Mouse (Mus musculus) embryonic facial prominence, embryonic 13.5 days (tissue): ENCODE results near the gene Ago4. TPM values are rescaled to one million over a fixed set of nuclear protein-coding genes. Genes with fewer than 3 reads are reported as not detected.

Experiments used
- microRNA-seq: library from miRNA; unstranded; fragments of <30 nt; microRNA quantifications from one replicate; pipeline ENCODE4, GENCODE M21; 2016
- polyA plus RNA-seq: library from polyadenylated mRNA; unstranded; fragments of >200 nt; fragmentation: Nextera tagmentation; extraction: Ambion mirVana; gene quantifications from 2 replicates; pipeline ENCODE4 v1.2.1, GENCODE M21; 2015

Ago4 gene
- polyA plus RNA-seq, 1 experiment from 2014 or later: 3.9 TPM

Small RNA genes within 50 kb of the gene (microRNA-seq; reads per million reads assigned to microRNA genes)
- gene Mir7119: not detected

Other genes with a start within 250 kb of the Ago4 start
- gene Col8a2, start 246.7 kb downstream of the Ago4 start, polyA plus RNA-seq: 33.9 and 43.4 TPM in 2 replicates
- gene Adprhl2, start 211.8 kb downstream of the Ago4 start, polyA plus RNA-seq: 94.3 and 97.5 TPM in 2 replicates
- gene Tekt2, start 207.8 kb downstream of the Ago4 start, polyA plus RNA-seq: 18.5 and 22.0 TPM in 2 replicates
- gene Ago3, start 103.9 kb downstream of the Ago4 start, polyA plus RNA-seq: 20.1 and 24.9 TPM in 2 replicates
- 7.4 and 8.1 TPM in 2 replicates for gene Ago1, start 64.9 kb downstream of the Ago4 start, polyA plus RNA-seq
- gene Clspn, start 23.5 kb upstream of the Ago4 start, polyA plus RNA-seq: 48.1 and 49.7 TPM in 2 replicates
- 5.0 and 5.6 TPM in 2 replicates for gene 5730409E04Rik, start 76.3 kb upstream of the Ago4 start, polyA plus RNA-seq
- gene Psmb2, start 144.2 kb upstream of the Ago4 start, polyA plus RNA-seq: 477 and 482 TPM in 2 replicates
- gene Tfap2e, start 202.8 kb upstream of the Ago4 start, polyA plus RNA-seq: 0.17 TPM in 1 of 2 replicates, not detected in the other
- gene Ncdn, start 220.0 kb upstream of the Ago4 start, polyA plus RNA-seq: 29.5 and 30.7 TPM in 2 replicates
- 15.9 and 17.4 TPM in 2 replicates for gene AU040320, start 220.1 kb upstream of the Ago4 start, polyA plus RNA-seq